Mouse (Mus musculus): Measurements from ENCODE around the gene Clybl.

The Clybl gene

DNA sequence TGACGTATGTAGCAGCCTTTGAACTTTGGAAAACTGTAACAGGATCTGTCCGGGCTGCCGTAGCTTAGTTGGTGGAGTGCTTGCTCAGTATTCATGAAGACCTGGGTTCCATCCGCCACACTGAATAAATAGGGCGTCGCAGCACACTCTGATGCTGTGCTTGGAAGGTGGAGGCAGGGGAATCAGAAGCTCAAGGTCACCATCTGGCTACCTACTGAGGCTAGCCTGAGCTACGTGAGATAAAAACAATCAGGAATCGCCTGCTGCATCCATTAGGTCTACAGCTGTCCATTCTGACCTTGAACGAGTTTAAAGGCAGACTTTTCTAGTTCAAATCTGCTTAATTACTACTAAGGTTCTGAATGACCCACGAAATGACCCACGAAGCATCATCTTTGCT is 118.8 kb downstream of the Clybl start:
- no peak for DNase-seq (ENCODE audit: low spot score in 2 of 2)

DNA sequence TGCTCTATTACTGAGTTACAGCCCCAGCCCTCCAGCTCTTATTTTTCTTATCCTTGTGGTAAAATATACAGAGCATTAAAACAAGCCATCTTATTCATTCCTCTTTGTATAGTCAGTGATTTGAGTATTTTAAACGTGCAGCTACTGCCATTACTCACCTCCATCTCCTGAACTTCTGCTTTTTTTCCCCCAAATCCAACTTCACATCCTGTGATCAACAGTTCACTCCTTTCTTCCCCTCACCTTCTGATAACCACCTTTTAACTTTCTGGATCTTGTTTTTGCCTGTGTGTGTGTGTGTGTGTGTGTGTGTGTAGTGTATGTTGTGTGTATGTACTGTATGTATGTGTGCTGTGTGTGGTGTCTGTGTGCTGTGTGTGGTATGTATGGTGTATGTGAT is 122.3 kb downstream of the Clybl start:
- no peak for DNase-seq (ENCODE audit: low spot score in 2 of 2)

DNA sequence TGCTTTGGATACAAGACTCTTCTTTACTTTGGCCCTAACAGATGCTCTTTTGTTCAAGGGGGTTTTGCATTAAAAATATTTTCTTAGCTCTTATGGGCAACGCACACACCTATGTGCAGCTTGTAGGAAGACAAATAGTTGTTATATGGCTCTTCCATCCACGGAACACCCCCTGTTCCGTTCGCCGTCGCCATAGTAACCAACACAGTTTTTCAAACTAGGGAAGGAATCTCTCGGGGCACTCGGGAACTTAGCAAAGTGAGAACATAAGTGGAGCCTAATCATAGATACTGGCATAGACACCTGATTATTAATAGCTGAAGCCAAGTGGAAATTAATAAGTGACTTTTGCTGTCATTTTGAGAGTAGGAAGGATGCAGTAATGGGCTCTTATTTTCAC is 123.6 kb downstream of the Clybl start:
- DNase-seq (ENCODE audit: low spot score in 2 of 2) = peak; percentile 8 to 38

DNA sequence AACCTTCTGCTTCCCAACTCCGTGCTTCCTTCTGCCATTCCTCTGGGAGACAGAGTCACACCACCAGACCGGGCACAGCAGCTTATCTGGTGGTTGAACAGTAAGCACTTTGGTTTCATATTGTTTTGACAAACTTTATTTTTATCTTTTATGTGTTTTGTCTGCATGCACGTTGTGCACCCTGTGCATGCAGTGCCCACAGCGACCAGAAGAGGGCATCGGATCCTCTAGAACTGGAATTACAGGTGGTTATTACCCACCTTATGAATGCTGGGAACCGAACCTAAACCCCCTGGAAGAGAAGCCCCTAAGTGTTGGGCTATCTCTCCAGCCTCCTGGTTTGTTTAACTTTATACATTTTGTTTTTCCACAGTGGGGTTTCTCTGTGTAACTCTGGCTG is 130.9 kb downstream of the Clybl start:
- DNase-seq (ENCODE audit: low spot score in 2 of 2) = no peak

DNA sequence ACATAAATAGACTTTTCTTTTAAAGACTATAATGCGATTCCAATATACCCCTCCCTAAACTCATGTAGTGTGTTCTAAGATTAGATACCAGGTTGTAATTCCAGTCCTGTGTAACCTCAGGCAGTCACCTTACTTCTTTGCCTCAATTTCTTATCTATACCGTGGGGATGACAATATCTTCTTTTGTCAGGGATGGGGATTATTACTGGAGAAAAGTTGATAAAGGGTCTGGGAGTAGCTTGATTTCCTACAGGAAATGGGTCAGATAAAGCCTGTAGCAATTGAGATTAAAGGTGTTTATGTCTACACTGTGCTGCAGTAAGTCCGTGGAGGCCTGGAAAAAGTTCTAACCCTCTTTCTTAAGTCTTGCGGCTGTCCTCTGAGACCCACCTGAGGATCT is 131.8 kb downstream of the Clybl start:
- DNase-seq (ENCODE audit: low spot score in 2 of 2) = no peak

DNA sequence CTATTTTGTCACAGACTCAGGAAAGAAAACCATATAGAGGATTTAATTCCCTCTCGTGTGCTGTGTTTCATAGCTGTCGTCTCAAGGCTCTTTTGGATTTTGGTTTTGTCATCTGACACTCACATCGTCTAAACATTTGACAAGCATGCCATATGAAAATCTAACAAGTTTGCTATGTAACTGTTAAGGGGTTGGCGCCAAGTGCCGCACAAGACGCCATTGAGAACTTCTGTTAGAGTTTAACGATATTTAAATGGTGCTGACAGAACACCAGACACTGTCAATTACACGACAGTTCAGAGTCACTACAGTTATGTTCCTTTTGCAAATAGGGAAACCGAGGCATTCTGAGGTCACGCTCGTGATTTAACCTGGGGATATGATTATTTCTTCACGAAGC is 134.2 kb downstream of the Clybl start:
- DNase-seq (ENCODE audit: low spot score in 2 of 2) = no peak

DNA sequence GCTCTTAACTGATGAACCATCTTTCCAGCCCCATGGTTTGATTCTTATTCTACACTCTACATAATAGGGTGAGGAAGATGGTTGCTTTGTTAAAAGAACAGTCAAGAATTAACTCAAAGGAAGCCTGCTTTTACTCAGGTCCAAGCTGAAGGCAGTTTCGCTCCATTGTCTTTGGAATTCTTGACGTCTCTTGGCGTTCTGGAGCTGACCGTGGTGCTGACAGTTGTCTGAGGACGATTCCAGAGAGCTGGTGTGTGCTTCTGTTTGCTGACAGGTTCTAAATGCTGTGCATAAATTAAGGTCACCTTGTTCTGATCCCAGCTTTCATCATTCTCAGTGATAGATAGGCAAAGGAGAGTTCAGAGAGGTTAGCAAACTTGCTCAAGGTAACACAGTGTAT is 140.6 kb downstream of the Clybl start:
- DNase-seq (ENCODE audit: low spot score in 2 of 2) = no peak

DNA sequence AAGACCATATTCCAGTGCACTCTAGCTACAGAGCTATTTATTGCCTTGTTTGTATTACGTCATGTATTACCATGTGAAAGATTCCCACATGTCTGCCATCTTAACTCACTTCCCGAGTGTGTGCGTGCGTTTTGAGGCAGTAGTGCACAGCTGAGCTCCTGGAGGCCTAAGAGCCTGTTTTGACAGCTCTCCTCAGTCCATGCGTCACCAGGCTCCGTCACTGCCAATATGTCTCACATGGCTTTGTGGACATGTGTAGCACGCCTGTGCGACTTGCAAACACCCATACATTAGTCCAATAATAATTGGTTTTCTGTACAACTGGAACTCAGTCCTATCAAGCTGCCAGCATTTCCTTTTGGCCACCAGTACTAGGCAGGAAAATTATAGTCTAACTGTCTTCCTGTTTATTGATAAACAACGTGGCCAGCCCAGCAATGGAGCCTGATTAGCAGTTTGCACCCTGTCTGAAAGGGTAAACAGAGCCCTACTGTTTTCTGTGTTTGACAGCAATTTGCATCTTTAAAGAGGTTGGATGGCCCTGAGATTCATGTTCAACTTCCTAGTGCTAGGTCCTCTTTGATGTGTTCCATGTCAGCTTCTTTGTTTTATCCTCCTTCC is 142.4 kb downstream of the Clybl start:
- DNase-seq (ENCODE audit: low spot score in 2 of 2) = no peak

DNA sequence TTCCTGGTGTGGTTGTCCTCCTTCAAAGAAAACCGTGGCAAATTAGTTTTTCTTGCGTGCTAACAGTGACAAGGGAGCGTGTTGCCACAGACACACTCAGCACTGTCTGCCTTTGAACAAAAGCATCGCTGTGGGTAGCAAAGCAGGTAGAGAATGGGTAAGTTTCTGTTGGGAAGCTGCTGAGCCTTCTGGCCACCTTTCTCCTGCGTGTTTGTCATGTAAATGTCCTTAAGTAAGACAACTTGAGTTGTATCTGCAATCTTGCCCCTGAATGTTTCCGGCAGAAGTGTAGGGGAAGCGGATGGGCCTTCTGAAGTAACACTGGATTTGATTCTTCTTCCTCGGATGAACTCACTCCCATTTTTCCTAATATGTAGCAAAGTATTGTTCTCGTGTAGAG is 148.6 kb downstream of the Clybl start:
- no peak for DNase-seq (ENCODE audit: low spot score in 2 of 2)

DNA sequence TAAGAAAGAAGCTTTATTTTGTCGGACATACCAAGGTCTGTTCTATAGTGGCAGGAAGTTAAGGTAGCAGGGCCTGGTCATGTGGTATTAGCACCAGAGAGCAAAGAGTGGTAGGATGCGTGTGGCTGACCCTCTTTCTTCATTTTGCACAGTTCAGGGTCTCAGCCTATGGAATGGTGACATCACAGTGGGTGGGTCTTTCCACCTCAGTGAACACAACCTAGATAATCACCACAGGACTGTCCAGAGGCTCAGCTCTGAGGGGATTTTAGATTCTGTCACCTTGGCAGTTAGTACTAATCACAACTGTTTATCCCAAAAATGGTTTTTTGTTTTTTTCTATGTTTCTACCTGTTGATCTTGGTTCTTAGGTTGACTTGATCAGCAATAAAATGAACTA is 149.2 kb downstream of the Clybl start:
- no peak for DNase-seq (ENCODE audit: low spot score in 2 of 2)

DNA sequence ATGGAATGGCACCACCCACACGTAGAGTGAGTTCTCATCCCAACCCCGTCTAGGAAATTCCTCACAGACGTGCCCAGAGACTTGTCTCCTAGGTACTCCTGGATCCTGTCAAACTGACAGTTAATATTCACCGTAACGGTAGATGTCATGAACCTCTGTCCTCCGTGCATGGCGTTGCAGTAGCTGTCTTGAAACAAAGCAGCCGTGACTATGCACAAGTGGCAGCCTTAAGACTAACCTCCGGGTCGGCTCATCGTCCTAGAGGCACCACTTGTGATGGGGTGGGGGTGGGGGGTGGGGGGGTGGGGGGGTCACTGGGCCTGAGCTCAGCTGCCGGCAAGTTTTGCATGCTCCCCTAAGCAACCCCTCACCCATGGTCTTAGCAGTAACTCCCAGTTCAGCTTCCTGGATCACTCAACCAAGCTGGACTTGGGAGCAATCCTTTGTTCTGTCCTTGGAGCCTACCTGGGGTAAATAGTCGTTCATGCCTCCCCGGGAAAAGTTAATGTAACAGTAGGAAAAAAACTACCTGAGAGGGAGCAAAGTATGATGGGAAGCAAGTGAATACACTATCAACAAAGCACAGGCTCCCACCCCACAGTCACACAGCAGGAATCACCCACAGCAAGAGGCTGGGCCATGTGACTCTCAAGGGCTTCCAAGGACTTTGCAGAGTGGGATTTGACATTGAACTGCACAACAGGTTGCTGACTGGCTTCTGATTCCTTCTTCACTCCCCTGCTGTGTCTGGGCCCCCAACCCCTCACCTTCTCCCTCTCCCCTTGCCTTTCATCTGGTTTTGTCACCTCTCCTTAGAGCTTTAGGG is 150.3 kb downstream of the Clybl start:
- no peak for DNase-seq (ENCODE audit: low spot score in 2 of 2)

DNA sequence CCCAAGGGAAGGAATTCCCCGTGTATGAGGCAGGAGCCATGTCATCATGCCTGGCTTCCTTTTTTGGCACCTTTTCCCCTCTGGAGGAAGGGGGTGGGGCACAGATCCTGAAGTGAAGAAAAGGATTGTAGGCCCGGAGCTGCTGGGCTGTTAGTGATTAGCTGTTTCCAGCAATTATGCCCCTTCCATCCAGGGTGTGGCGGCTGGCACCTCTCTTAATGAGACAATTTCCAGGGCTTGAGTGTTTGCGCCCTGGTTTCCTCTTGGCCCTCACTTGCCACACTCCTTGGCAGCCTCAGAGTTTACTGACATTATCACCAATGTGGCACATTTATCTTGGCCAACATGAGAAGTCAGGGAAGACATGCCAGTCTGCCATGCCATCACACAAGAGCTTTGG is 155.5 kb downstream of the Clybl start:
- no peak for DNase-seq (ENCODE audit: low spot score in 2 of 2)

DNA sequence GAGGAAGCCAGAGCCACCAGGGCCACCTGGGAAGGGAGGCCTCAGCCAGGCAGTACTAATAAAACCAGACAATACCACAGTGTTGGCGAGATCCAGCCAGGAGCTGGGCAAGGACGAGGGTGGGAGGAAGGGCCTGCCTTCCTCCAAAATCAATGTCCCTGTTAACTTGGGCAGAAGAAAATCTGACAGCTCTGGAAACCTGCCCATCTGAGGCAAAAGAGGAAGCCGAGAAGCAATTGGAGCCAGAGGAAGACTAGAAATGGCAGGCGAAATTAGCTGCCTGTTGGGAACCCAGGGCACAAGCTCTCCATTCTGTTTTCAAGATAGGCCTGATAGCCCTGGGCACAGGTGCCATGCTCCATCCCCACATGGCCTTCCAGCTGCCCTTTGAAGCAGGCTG is 157.3 kb downstream of the Clybl start:
- no peak for DNase-seq (ENCODE audit: low spot score in 2 of 2)

DNA sequence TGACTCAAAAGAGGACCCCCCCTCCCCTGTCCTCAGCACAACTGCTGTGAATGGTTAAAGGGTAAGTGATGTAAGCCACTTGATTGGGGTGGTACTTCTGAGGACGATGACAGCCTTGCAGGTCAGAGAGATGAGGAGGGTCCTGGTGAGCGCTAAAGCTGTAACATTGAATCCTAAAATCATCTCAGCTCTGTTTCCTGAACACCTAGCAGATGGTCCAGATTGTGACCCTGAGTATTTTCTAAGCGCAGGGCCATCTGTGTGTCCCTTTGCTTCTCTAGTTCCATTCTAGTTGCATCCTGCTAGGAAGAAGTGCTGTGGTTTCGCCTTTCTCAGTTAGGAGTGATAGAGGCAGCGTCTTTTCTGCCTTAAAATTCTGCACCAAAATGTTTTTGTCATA is 158.6 kb downstream of the Clybl start:
- no peak for DNase-seq (ENCODE audit: low spot score in 2 of 2)

DNA sequence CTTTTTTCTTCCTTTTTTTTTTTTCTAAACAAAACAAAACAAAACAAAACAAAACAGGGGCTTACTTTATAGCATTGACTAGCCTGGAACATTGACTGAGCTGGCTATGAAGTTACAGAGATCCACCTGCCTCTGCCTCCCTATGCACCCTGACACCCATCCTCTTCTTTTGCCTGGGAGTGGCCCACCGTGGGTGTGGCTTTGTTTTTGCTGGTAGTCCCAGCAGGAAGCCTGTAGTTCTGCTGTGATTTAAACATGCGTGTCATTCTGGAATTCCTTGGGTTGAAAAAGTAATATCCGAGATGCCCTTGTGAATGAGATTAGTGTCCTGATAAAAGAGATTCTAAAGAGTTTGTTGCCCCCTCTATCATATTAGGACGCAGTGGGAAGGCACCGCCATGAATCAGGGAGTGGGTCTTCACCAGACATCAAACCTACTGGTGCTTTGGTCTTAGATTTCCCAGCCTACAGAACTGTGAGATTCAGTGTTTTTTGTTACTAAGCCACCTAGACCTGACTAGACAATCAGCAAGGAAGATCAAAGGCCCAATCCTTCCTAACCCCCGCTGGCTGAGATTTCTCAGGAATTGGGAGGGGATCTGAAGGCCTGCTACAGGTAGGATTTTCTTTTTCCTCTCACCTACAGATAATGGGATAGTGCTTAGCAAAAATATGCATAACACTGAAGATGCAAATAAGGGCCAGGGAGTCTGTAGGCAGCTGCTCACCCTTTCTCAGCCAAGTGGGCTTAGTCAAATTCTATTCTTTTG is 160.3 kb downstream of the Clybl start:
- DNase-seq (ENCODE audit: low spot score in 2 of 2) = no peak

DNA sequence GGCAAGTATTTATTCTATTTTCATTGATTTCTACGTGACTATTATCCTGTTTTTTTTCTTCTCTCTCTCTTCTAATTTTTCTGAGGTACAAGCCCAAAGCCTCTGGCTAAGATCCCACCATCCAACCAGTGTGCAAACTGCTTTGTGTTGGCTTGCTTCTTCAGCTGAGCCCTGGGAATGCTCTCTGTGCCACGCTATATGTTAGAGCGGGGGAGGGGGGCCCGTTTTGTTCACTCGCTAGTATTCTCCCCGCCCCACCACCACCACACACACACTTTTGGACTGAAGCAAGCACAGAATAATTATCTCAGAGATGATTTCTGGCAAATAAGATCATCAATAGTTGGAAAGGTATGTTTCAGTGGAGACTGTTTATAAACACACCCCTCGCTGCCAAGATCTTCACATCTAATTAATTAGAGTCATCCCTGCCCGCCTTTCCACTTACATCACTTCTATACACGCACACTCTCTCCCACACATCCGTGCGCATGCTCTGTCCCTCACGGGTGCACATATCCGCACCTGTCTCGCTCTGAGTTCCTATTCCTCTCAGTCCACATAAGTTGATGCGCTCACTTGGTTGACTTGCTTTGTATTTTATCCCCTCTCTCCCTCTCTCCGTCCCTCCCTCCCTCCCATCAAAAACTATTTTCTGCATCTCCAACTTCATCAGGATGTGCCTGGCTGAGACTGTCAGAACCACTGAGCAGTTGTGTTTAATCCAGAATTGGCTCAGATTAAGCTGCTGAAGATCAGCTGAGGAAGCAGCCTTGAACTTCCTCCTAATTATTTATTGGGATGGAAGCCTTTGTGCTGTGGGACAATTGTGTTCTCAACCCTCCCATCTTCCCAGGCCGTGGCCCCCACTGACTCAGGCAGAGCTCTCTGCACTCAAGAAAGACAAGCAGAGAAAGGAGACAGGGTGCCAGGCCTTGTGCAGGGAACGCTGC is 163.0 kb downstream of the Clybl start:
- peak; percentile 10 to 13 for DNase-seq (ENCODE audit: low spot score in 2 of 2)

DNA sequence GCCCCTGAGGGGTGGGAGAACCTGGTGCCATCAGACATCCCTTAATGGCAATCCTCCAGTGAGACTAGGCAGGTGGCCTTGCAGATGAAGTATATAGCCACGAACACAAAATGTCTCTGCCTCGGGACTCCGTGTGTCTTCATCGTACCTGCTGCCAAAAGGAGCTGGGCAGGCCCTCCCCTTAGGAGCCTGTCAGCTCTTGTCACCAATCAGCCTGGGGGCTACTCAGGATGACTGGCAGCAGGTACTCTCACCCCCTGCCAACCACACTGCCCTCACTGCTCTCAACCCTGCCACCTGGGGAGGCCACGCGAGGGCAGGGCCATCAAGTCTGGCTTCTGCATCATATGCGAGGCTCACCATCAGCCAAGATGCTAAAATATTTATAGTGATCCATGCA is 166.6 kb downstream of the Clybl start:
- no peak for DNase-seq (ENCODE audit: low spot score in 2 of 2)

DNA sequence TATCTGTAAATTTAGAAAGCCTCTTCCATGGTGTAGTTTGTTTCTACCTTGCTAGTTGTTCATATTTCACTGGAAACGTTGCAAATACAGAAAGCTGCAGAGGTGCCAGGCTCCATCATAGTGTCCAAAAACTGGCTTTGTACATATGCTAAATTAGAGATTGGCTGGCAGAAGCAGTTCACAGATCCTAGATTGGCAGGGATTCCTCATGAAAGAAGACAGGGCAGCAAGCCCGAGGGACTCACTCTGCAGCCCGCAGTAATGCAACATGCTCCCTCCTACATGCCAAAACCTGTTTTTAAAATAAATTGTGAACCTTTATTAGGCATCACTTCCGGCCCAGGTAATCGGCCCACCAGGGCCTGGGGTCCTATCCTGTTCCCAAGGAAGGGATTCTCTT is 167.8 kb downstream of the Clybl start:
- DNase-seq (ENCODE audit: low spot score in 2 of 2) = no peak

DNA sequence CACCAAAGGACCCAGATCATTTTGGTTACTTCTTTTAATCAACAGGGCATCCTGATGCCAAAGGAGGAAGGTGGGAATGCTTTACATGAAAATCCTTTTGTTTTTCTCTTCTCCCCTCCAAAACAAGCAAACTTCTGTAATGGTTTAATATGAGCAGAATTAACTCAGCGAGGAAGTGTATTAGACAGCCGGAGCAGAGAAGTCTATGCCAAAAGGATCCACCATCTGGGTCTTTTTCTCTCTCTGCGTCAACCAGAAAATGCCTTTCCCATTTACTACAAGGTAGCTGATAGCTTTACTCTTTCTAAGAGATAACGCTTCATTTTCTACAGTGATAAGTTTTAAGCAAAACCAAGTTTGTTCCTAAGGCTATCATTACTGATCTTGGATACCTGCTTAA is 168.3 kb downstream of the Clybl start:
- no peak for DNase-seq (ENCODE audit: low spot score in 2 of 2)

DNA sequence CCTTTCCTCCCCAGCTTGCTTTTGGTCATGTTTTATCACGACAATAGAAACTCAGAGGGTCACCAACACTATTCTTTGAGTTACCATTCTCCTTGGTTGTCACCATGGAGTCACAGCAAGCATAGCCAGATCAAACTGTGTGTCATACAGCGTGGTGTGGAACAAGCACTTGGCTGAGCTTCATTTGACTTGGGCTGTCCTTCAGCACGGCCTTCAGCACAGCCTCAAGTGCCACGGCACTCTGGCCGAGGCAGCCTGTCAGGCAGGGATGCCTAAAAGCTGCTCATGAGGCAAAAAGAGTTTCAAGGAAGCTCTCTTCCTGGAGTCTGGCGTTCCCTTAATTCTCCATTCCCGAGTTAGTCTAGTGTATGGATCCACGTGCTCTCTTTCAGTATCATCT is 169.3 kb downstream of the Clybl start:
- DNase-seq (ENCODE audit: low spot score in 2 of 2) = no peak

DNA sequence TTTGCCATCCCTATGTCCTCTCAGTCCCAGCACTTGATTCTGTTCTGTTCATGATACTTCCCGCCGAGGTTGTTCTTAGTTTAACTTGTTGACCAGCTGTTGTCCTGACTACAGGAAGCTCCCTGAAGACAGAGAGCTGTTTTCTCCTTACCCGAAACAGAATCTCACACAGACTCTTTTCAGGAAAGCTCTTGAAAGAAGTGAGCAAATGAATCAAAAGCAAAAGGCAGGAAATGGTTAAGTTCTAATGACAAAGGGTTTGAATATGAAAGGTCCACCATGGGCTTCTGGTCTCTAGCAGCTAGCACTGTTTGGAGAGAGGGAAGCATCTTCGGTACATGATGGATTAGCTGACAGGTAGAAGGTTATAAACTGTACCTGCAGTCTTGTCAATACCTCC is 175.8 kb downstream of the Clybl start:
- no peak for DNase-seq (ENCODE audit: low spot score in 2 of 2)

DNA sequence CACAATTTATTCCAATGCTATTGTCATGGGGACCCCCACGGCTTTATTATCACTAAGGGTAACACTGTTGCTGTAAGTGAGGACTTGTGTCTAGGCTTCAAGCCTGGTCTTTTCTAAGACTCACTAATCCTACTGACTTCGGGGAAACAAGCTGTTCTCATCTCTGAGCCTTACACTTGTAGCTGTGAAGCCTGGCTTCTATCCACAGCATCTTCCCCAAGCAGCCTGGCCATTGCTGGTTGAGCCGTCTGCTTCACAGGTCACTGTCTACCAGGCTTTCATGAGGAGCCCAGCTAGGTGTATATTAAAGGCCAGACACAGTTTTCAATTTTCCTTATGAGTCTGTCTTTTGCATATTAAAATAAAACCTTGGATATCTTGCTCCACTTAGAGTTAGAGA is 177.1 kb downstream of the Clybl start:
- DNase-seq (ENCODE audit: low spot score in 2 of 2) = no peak

All from right cerebral cortex, adult 2 months (tissue).